Mouse (Mus musculus) subcutaneous adipose tissue, adult 2 months (tissue): ENCODE data around the gene Tmem26. TPM values are rescaled to one million over a fixed set of nuclear protein-coding genes. Genes with fewer than 3 reads are reported as not detected.

Experiments
- polyA plus RNA-seq: library from polyadenylated mRNA; depleted of rRNA; stranded (reverse); fragments of >200 nt; gene quantifications from 2 replicates; pipeline ENCODE4 v1.2.3, GENCODE M21; 2012; ENCODE audit warnings: low replicate concordance; rRNA removed

The Tmem26 gene
- polyA plus RNA-seq: 0.53 and 6.2 TPM in 2 replicates

GRCm38 (mm10) chr10:68723568-68724360 lies at the start of gene Tmem26:
TSS of gene Tmem26 (plus strand) at chr10:68723646.

Other genes starting within 250 kb of the Tmem26 start
- gene Cabcoco1, start 181.8 kb upstream of the Tmem26 start, polyA plus RNA-seq: 0.11 and 0.90 TPM in 2 replicates